Mouse (Mus musculus): Measurements from ENCODE around the gene Naxd.
"Not testable (repeated sequence)": the region's sequence is repeated elsewhere in the genome, so short reads cannot be mapped to it uniquely, and the experiment has no call there.

The Naxd gene

GRCm38 (mm10) chr8:11513247-11513646 lies 15.9 kb downstream of the Naxd start:
- DNase-seq = no peak

GRCm38 (mm10) chr8:11516292-11516691 lies 19.0 kb downstream of the Naxd start:
- no peak for DNase-seq

GRCm38 (mm10) chr8:11517366-11518055 lies 20.2 kb downstream of the Naxd start:
- no peak for DNase-seq

DNA sequence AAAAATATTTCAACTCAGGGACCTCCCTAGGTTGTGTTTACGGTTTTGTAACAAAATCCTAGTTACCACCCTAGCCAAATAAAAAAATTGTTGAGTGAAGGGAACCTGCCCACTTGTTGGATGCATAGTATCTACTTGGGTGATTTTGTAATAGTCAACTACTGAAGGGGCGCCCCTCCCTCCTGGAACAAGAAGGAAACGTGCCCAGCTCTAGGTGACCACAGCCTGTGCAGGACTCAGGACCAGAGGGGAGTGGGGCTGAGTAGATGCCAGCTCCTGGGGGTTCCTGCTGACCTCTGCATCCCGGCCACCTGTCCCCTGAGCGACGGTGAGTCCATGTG lies 20.7 kb downstream of the Naxd start:
- no peak for DNase-seq

- no peak for DNase-seq
Measured at GRCm38 (mm10) chr8:11518676-11519075, 21.4 kb downstream of the Naxd start.

DNA sequence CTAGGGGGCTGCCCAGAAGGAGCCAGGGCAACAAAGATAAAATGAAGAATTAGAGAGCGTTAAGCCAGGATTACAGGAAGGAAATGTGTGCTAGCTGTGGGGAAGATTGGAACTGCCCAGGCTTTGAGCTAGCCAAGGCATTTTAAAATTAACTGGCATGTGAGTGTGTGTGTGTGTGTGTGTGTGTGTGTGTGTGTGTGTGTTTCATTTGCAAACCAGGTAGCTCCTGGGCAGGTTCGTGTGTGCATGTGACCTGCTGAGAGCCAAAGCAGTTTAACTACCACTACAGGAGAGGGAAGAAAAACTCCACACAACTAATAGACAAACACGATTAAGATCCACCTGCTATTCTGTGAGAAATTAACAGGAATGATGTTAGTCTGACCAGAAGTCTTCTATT lies 26.0 kb downstream of the Naxd start:
- DNase-seq = peak; percentile 48

- no peak for DNase-seq
Measured at GRCm38 (mm10) chr8:11530155-11530770, 33.0 kb downstream of the Naxd start.

DNA sequence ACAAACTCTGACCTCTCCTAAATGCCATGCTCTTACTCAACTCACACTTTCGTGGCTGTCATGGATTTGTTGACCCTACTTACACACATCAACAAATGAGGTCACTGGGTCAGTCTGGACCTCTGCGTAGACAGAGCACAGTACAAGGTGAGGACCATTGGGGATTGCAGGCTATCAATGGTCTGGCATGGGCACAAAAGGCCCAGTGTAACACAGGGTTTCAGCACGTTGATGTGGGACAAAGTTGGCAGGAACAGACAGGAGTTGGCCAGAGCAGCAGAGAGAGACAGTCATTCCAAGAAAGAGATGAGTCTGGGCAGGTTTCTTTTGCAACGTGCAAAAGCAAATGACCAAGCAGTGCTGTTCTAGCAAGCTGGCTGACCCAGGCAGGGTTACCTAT lies 33.5 kb downstream of the Naxd start:
- DNase-seq = no peak

DNA sequence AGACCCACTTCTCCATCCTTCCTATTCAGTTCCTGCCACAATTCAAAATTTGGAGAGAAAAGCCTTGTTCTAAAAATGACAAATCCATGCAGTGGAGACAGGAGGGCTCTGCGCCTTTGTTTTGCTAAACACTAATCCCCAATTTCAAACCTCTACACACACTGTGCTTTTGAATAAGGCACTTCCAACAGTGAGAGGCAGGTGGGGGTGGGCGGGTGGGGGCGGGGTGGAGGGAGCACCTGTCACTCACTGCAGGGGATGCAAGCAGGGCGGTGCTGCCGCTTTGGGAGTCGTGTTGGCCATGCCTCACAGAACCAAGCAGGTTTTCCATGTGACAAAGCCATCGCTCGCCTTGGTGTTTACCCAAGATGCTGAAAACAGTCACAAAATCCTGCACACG lies 37.2 kb downstream of the Naxd start:
- no peak for DNase-seq

DNA sequence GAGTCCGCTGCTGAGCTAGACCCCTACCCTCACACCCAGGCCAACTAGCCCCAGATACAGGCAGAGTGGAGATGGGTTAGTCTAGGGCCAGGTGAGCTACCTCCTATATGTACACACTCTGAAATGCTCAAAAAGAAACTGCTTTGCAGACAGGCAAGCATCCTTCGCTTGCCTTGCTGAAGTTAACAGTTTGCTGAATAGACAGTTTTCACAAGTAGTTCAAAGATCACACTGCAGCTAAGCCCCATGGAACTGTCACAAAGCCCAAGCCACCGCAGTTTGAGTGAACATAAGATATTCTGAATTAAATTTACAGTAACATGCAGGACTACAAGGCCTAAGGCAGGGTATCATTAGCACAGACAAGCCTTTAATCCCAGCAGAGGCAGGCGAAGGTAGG lies 41.7 kb downstream of the Naxd start:
- no peak for DNase-seq

GRCm38 (mm10) chr8:11540182-11540581 lies 42.9 kb downstream of the Naxd start:
- no peak for DNase-seq

GRCm38 (mm10) chr8:11542031-11542430 lies 44.7 kb downstream of the Naxd start:
- DNase-seq = peak; percentile 44

DNA sequence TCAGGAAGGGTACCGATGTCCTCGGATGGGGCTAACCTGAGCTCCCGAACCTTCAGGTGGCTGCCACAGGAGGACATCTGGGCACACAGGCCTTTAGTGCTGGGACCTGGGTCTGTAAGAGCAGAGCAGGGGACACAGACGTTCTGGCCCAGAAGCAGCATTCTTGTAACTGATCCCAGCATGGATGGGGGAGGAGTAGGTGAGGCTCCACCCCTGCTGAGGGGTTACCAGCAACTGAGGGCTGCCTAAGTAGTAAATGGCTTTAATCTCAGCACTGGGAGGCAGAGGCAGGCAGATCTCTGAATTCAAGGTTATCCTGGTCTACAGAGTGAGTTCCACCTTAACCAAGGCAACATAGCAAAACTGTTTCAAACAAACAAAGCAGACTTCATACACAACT lies 45.6 kb downstream of the Naxd start:
- DNase-seq = no peak

GRCm38 (mm10) chr8:11544386-11544785 lies 47.1 kb downstream of the Naxd start:
- DNase-seq = peak; percentile 79

- no peak for DNase-seq
Measured at GRCm38 (mm10) chr8:11547063-11547462, 49.8 kb downstream of the Naxd start.

DNA sequence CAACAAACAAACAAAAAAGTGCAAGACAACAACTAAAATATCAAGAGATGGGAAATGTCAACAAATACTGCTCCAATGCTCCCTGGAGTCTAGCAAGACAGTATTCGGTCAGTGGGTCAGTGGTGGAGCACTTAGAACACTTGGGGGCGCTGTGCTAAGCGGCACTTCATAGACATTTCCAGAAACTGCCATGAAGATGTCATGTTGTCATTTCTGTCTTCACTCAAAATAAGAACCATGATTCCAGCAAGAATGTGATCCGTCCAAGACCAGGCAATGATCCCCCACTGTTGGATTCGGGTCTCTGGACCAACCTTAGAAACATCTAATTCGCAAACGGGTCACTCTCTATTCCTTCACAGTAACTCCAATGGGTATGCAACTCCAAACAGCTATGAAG lies 52.4 kb downstream of the Naxd start:
- peak; percentile 52 for DNase-seq

GRCm38 (mm10) chr8:11550281-11550948 lies 53.1 kb downstream of the Naxd start, which contains the start of gene Cars2:
Cars2 (minus strand) TSS chr8:11550783.
- DNase-seq = peak; percentile 96

DNA sequence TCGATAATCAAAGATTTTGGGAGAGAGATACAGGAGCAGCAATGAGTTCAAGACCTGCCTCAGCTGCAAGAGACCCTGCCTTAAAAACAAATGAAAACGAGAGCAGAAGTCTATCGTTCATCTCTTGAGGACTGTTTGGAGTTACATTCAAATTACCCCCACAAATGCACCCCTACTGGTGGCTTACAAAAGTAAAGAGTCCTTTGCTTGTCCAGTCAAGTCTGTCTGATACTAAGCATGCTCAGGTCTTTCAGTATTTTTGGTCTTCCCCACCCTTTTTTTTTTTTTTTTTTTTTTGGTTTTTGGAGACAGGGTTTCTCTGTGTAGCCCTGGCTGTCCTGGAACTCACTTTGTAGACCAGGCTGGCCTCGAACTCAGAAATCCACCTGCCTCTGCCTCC lies 54.2 kb downstream of the Naxd start:
- DNase-seq = not testable (repeated sequence)

- DNase-seq = no peak
Measured at GRCm38 (mm10) chr8:11552390-11552789, 55.1 kb downstream of the Naxd start.

- DNase-seq = peak; percentile 97
Measured at GRCm38 (mm10) chr8:11554799-11555719, 57.8 kb downstream of the Naxd start, which contains the start of gene Ing1. Ing1 (plus strand) TSS chr8:11555571.

- DNase-seq = peak; percentile 100
Measured at GRCm38 (mm10) chr8:11555720-11556591, 58.6 kb downstream of the Naxd start.

Measured in kidney, adult 9 months (tissue).